Mouse (Mus musculus) liver, adult 2 months (tissue): ENCODE measurements around the gene Ralgapa2.

Source experiments
- CTCF ChIP-seq: fragments of 200-500 bp; IDR thresholded peaks from 2 replicates; pipeline ENCODE4 v1.5.1; 2011; ENCODE audit warnings: low read depth, low read length, control low read depth
- POLR2A ChIP-seq: fragments of 200-500 bp; IDR thresholded peaks from 2 replicates; pipeline ENCODE4 v1.6.1; 2011; ENCODE audit warnings: low read length, control low read depth; ENCODE audit not compliant: insufficient read depth; ENCODE audit errors: extremely low read depth

DNA sequence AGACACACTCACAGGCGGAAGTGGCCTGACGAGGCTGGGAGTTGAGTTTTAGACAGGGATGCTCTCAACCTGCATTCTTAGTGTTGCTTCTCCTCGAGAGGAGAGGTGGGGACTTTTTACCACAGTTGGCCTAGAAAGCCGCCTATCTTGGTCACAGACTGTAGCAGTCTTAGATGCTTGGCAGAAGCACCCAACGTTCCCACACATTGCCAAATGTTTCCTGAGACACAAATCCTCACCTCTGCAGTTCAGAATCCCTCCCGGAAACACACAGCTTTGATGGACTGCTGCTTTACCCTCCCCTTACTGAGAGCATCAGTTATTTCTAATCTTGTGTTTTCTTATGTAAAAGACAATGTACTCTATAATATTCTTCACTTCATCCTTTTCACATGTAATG, 155.6 kb downstream of the Ralgapa2 start:
- TF ChIP-seq CTCF (no peak), POLR2A (no peak)
